Mouse (Mus musculus): ENCODE data around the gene Gm7075.

- TF ChIP-seq HCFC1 (IDR thresholded peaks at IDR 0.05; ENCODE audit: borderline replicate concordance, insufficient read depth, low read length) (no peak), MAFK (IDR thresholded peaks at IDR 0.05; ENCODE audit: insufficient read depth, low read depth, low read length) (no peak), ZNF384 (IDR thresholded peaks at IDR 0.05; ENCODE audit: low read depth, low read length) (no peak), ZC3H11A (IDR thresholded peaks at IDR 0.05; ENCODE audit: borderline replicate concordance, low read depth, low read length) (no peak)
Measured at GRCm38 (mm10) chr10:63415850-63416249, 5.7 kb downstream of the Gm7075 start.
